Mouse (Mus musculus) heart, embryonic 15.5 days (tissue): ENCODE data around the gene Tmem200a. TPM values are rescaled to one million over a fixed set of nuclear protein-coding genes. Genes with fewer than 3 reads are reported as not detected.

ENCODE experiments used
- ATAC-seq: fragments of 200-750 bp; cut with Nextera tagmentation; replicated peaks from 2 replicates; pipeline ENCODE4 v1.8.0; 2017; ENCODE audit warnings: low read depth, moderate TSS enrichment; ENCODE audit not compliant: insufficient number of reproducible peaks, insufficient read depth, low FRiP score
- H3K27ac ChIP-seq: fragments of 300-500 bp; sonication (generic); 2 replicates; pipeline ENCODE4 v1.5.1; 2015; ENCODE audit warnings: mild to moderate bottlenecking, inconsistent platforms
- H3K27me3 ChIP-seq: fragments of 300-500 bp; sonication (generic); 2 replicates; pipeline ENCODE4 v1.6.1; 2015; ENCODE audit warnings: inconsistent platforms
- H3K36me3 ChIP-seq: fragments of 300-500 bp; sonication (generic); 2 replicates; pipeline ENCODE4 v1.6.1; 2015; ENCODE audit warnings: mild to moderate bottlenecking, inconsistent platforms
- H3K4me1 ChIP-seq: fragments of 300-500 bp; sonication (generic); replicated peaks from 2 replicates; pipeline ENCODE4 v1.6.1; 2015; ENCODE audit warnings: inconsistent platforms
- H3K4me2 ChIP-seq: fragments of 300-500 bp; sonication (generic); 2 replicates; pipeline ENCODE4 v1.6.1; 2015; ENCODE audit warnings: inconsistent platforms, mild to moderate bottlenecking, moderate library complexity
- H3K4me3 ChIP-seq: fragments of 300-500 bp; sonication (generic); 2 replicates; pipeline ENCODE4 v1.5.1; 2015; ENCODE audit warnings: mild to moderate bottlenecking, inconsistent platforms
- H3K9ac ChIP-seq: fragments of 300-500 bp; sonication (generic); 2 replicates; pipeline ENCODE4 v1.6.1; 2015; ENCODE audit warnings: mild to moderate bottlenecking, inconsistent platforms
- H3K9me3 ChIP-seq: fragments of 300-500 bp; sonication (generic); replicated peaks from 2 replicates; pipeline ENCODE4 v1.6.1; 2016; ENCODE audit warnings: inconsistent platforms
- WGBS: fragments of 180-500 bp; shearing (Covaris S2); methylation state at CpG from one replicate; pipeline ENCODE4 v1.1.7; 2015; ENCODE audit warnings: mixed read lengths; 5-methylcytosine and 5-hydroxymethylcytosine counted together
- polyA plus RNA-seq: library from polyadenylated mRNA; unstranded; fragments of >200 nt; fragmentation: Nextera tagmentation; extraction: Ambion mirVana; gene quantifications from 2 replicates; pipeline ENCODE4 v1.2.1, GENCODE M21; 2015

The Tmem200a gene
- polyA plus RNA-seq, 1 experiment from 2014 or later: 0.40 TPM

DNA sequence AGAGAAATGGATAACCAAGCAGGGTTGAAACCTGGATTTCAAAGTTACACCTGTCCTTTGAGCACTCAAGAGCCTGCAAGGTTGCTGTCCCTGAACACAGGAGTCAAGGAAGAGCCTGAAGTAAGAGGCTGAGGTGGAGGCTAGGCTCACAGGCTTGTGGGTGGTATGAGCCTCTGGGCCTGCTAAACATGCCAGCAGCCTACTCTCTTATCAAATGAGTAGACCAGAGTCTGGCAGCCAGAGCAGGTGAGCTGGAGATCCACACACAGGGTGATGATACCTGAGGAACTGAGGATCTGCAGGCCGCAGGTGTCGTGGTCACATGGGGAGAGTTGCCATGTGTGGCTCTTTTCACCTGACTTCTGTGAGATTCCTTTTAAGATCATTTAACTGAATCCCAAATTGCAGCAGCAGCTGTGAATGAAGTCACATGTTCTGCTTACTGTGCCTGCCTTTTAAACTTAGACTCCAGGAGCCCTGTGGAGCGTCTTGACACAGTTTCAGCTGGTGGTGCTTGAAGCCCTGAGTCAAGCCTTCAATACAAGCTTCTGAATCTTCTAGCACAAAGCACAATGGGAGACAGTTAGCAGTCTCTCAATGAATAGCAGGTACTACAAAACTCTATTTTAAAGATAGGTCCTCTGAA is 19.1 kb downstream of the Tmem200a start:
- Histone ChIP-seq H3K9ac (no peak overlapping the region), H3K4me2 (no peak overlapping the region), H3K9me3 (no peaks in the 10 kb centered on the region), H3K36me3 (no peaks in the 10 kb centered on the region), H3K4me3 (no peak overlapping the region), H3K27me3 (no peaks in the 10 kb centered on the region), H3K27ac (no peak overlapping the region), H3K4me1 (no peaks in the 10 kb centered on the region)
- 83% methylated on average over 3 of the region's 3 CpGs for WGBS
- no peak for ATAC-seq

GRCm38 (mm10) chr10:26051177-26051576 is 27.7 kb downstream of the Tmem200a start:
- H3K36me3 ChIP-seq: no peaks in the 10 kb centered on the region
- H3K27me3 ChIP-seq: no peaks in the 10 kb centered on the region
- H3K4me1 ChIP-seq: no peaks in the 10 kb centered on the region
- 88% methylated on average over 2 of the region's 2 CpGs for WGBS
- no peak overlapping the region for H3K4me2 ChIP-seq
- H3K4me3 ChIP-seq: no peak overlapping the region
- no peak for ATAC-seq
- H3K9ac ChIP-seq: no peak overlapping the region
- no peak overlapping the region for H3K27ac ChIP-seq
- no peaks in the 10 kb centered on the region for H3K9me3 ChIP-seq

GRCm38 (mm10) chr10:26034931-26035330 is 43.9 kb downstream of the Tmem200a start:
- 64% methylated on average over 5 of the region's 5 CpGs for WGBS
- Histone ChIP-seq H3K4me2 (no peak overlapping the region), H3K4me1 (no peaks in the 10 kb centered on the region), H3K36me3 (no peaks in the 10 kb centered on the region), H3K4me3 (no peak overlapping the region), H3K9ac (no peak overlapping the region), H3K27me3 (no peaks in the 10 kb centered on the region), H3K9me3 (no peaks in the 10 kb centered on the region), H3K27ac (no peak overlapping the region)
- ATAC-seq: no peak

DNA sequence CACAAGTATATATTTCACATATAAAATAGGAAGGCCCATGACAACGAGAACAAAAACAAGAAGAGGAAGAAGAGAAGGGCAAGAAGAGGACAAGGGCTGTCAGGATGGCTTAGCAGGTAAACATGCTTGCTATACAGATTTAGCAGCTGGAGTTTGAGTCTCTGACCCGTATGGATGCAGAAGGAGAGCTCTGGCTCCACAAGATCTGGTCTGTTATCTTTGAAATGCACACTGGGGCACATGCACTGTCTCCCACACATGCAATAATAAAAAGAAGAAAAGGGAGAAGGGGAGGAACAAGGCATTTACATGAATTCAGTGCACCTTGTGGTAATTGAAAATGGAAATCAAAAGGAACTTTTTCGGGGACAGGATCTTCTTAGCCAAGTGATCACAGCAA is 60.1 kb downstream of the Tmem200a start:
- Histone ChIP-seq H3K4me1 (no peaks in the 10 kb centered on the region), H3K9ac (no peak overlapping the region), H3K4me3 (no peak overlapping the region), H3K36me3 (no peaks in the 10 kb centered on the region), H3K27me3 (no peaks in the 10 kb centered on the region), H3K27ac (no peak overlapping the region), H3K4me2 (no peak overlapping the region), H3K9me3 (no peaks in the 10 kb centered on the region)
- WGBS: 62% methylated on average over 3 of the region's 3 CpGs
- no peak for ATAC-seq

GRCm38 (mm10) chr10:26014298-26014697 is 64.6 kb downstream of the Tmem200a start:
- no peak for ATAC-seq
- Histone ChIP-seq H3K4me2 (no peak overlapping the region), H3K9ac (no peak overlapping the region), H3K27me3 (no peaks in the 10 kb centered on the region), H3K4me3 (no peak overlapping the region), H3K27ac (no peak overlapping the region), H3K36me3 (no peaks in the 10 kb centered on the region), H3K4me1 (no peaks in the 10 kb centered on the region), H3K9me3 (no peaks in the 10 kb centered on the region)
- WGBS: 38% methylated on average over 1 of the region's 1 CpGs

DNA sequence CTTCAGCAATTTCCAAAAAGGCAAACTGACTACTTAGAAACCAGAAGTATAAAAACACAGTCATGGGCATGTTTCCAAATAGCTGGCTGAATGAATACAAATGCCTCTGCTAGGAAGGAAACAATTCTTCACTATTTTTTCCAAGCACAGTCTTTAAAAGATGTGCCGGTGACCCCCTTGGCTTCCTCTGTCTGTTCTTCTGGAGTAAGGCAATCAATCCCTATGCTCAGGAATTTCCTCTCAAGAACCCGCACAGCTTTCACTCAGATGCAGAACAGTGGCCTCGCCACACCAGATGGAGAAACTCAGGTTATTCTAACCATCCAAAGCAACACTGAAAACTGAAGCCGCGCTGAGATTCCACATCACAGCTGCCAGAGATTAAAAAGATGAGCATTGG is 69.9 kb downstream of the Tmem200a start:
- WGBS: 39% methylated on average over 5 of the region's 5 CpGs
- Histone ChIP-seq H3K4me2 (no peak overlapping the region), H3K9me3 (no peaks in the 10 kb centered on the region), H3K27me3 (no peaks in the 10 kb centered on the region), H3K9ac (no peak overlapping the region), H3K4me1 (no peaks in the 10 kb centered on the region), H3K36me3 (no peaks in the 10 kb centered on the region), H3K4me3 (no peak overlapping the region), H3K27ac (no peak overlapping the region)
- no peak for ATAC-seq

DNA sequence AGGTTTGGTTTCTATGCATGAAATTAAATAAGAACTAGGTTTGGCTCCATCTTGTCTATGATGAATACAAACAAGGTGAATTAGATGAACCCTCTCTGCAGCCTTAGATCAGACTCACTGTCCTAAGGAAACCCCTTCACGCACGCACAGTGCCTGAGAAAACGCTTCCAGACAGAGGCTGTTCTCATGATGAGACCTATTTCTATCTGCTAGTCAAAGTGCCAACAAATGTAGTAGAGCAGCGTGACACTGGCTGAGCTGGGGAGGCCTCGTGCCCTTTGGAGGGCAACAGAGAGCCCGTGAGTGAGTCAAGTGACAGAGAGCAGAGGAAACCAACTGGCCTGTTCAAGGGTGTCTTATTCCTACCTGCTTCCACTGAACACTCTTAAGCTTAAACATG is 73.4 kb downstream of the Tmem200a start:
- WGBS: 76% methylated on average over 6 of the region's 6 CpGs
- Histone ChIP-seq H3K4me2 (no peak overlapping the region), H3K4me3 (no peak overlapping the region), H3K4me1 (no peaks in the 10 kb centered on the region), H3K9ac (no peak overlapping the region), H3K27me3 (no peaks in the 10 kb centered on the region), H3K9me3 (no peaks in the 10 kb centered on the region), H3K36me3 (no peaks in the 10 kb centered on the region), H3K27ac (no peak overlapping the region)
- ATAC-seq: no peak

DNA sequence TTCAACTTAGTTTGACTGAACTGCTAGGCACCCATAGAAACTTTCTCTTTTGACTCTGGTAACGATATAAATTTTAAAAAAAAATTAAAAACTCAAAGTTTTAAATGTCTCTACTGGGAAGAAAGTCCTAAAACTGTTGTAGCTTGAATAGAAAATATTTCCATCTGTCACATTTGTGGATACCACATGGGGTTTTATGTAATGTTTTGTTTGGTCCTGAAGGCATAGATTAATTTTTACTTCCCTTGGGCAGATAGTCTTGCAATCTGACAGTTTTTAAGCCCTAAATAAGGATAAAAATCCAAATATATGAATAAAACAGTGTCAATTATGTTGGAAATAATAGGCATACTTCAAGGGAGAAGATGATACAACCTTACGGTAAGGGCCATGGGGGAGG is 78.0 kb downstream of the Tmem200a start:
- no peak for ATAC-seq
- WGBS: 90% methylated on average over 2 of the region's 2 CpGs
- no peak overlapping the region for H3K27ac ChIP-seq
- no peak overlapping the region for H3K4me3 ChIP-seq
- H3K36me3 ChIP-seq: no peaks in the 10 kb centered on the region
- no peaks in the 10 kb centered on the region for H3K4me1 ChIP-seq
- H3K4me2 ChIP-seq: no peak overlapping the region
- H3K27me3 ChIP-seq: no peaks in the 10 kb centered on the region
- H3K9ac ChIP-seq: no peak overlapping the region
- H3K9me3 ChIP-seq: no peaks in the 10 kb centered on the region

DNA sequence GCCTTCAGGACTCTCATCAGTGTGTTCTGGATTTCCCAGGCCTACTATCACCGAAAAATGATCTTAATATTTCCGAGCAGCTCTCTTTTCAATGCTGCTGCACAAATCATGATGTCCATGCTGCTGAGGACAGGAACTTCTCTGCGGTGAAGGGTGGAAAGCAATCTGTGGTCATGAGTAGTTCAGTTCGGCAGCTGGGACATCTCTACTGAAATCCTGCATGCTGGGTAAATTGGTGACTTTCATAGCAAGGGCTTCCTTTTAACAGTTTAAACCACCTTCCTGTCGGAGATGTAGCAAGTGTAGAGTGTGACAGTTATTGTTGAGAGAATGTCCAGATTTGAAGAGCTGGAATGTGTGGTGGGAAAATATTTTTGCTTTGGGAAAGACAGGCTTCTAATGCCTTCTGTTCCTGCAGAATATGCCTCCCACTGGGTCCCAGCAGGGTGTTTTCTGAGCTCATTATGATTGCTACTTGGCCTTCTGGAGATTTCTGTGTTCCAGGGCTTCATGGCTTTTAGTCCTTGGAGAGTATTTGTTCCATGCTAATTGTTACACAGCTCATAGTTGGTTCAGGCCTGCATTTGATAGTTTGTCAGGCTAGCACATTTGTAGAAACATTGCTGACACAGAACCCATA is 79.4 kb downstream of the Tmem200a start:
- WGBS: 83% methylated on average over 5 of the region's 5 CpGs
- no peaks in the 10 kb centered on the region for H3K4me1 ChIP-seq
- ATAC-seq: no peak
- no peaks in the 10 kb centered on the region for H3K36me3 ChIP-seq
- no peak overlapping the region for H3K9ac ChIP-seq
- H3K4me2 ChIP-seq: no peak overlapping the region
- no peaks in the 10 kb centered on the region for H3K9me3 ChIP-seq
- H3K27ac ChIP-seq: no peak overlapping the region
- no peaks in the 10 kb centered on the region for H3K27me3 ChIP-seq
- no peak overlapping the region for H3K4me3 ChIP-seq

- H3K27me3 ChIP-seq: no peaks in the 10 kb centered on the region
- H3K9ac ChIP-seq: no peak overlapping the region
- no peak overlapping the region for H3K4me3 ChIP-seq
- no peaks in the 10 kb centered on the region for H3K36me3 ChIP-seq
- no peaks in the 10 kb centered on the region for H3K9me3 ChIP-seq
- WGBS: 59% methylated on average over 2 of the region's 2 CpGs
- ATAC-seq: no peak
- no peaks in the 10 kb centered on the region for H3K4me1 ChIP-seq
- H3K4me2 ChIP-seq: no peak overlapping the region
- H3K27ac ChIP-seq: no peak overlapping the region
Observed at GRCm38 (mm10) chr10:25984056-25984455, 94.8 kb downstream of the Tmem200a start.

DNA sequence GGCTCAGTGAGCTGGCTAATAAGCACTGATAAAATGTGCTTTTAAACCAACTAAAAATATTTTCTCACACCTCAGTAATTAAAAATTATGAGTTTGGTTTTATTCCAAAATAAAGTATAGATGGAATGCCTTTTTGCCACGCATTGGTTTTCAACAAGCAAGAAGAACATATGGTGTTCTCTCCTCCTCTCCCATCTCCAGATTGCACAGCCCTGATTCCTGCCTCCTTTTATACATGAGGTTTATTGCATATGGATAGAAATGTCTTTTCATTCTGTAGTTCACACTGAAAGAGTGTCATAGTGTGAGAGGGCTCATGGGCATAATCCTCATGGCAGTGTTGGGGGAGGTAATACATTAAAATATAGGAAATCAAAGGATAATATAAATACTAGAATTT is 96.2 kb downstream of the Tmem200a start:
- no peak overlapping the region for H3K9ac ChIP-seq
- H3K4me2 ChIP-seq: no peak overlapping the region
- H3K27ac ChIP-seq: no peak overlapping the region
- WGBS: 64% methylated on average over 1 of the region's 1 CpGs
- H3K9me3 ChIP-seq: no peaks in the 10 kb centered on the region
- H3K4me1 ChIP-seq: no peaks in the 10 kb centered on the region
- H3K36me3 ChIP-seq: no peaks in the 10 kb centered on the region
- no peak overlapping the region for H3K4me3 ChIP-seq
- ATAC-seq: no peak
- no peaks in the 10 kb centered on the region for H3K27me3 ChIP-seq

DNA sequence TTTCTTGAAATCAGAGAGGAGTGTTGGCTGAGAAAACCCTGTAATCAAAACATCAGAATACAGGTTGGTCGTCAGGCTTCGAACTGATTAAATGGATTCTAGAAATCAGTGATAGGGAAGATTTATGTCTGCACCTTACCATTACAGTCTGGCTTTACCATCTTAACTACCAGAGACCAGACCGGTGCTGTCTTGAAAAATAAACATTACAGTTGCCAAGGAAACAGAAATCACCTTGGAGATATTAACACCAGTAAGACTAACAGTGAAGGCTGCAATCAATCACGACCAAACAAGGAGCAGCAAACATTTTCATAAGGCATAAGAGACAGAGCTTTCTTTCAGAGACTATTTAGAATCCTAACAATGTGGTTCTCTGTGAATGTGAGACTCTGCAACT is 116.0 kb downstream of the Tmem200a start:
- Histone ChIP-seq H3K4me3 (no peak overlapping the region), H3K4me1 (no peaks in the 10 kb centered on the region), H3K27ac (no peak overlapping the region), H3K4me2 (no peak overlapping the region), H3K36me3 (no peaks in the 10 kb centered on the region), H3K27me3 (no peaks in the 10 kb centered on the region), H3K9ac (no peak overlapping the region), H3K9me3 (no peaks in the 10 kb centered on the region)
- 59% methylated on average over 4 of the region's 4 CpGs for WGBS
- ATAC-seq: no peak
